Mouse (Mus musculus) CH12.LX (cell line): ENCODE results near the gene Dbx1. TPM values are rescaled to one million over a fixed set of nuclear protein-coding genes. Genes with fewer than 3 reads are reported as not detected.

Experiments
- DNase-seq: peaks from one replicate; pipeline ENCODE4 v3.0.0-alpha.2; 2013; ENCODE audit errors: extremely low read depth
- H3K27ac ChIP-seq: 2 replicates; pipeline ENCODE4 v1.5.1; 2012; ENCODE audit warnings: low read depth, mild to moderate bottlenecking, control low read depth, moderate library complexity; ENCODE audit not compliant: insufficient read depth
- H3K27me3 ChIP-seq: replicated peaks from 2 replicates; pipeline ENCODE3; 2012; ENCODE audit warnings: inconsistent platforms
- H3K36me3 ChIP-seq, 2 experiments: replicated peaks in 1 of 2; 2 replicates each; pipeline versions ENCODE3 to v1.6.1; 2012; ENCODE audit warnings: inconsistent platforms in 1 of 2, low read length in 1 of 2, mild to moderate bottlenecking in 1 of 2, mixed read lengths in 1 of 2, moderate library complexity in 1 of 2; ENCODE audit not compliant: control insufficient read depth in 1 of 2, insufficient read depth in 1 of 2
- H3K4me1 ChIP-seq, 2 experiments: 2 replicates each; pipeline ENCODE4 v1.6.1; 2012; ENCODE audit warnings: inconsistent platforms in 1 of 2, moderate library complexity in 1 of 2; ENCODE audit not compliant: insufficient read depth in 2 of 2, control insufficient read depth in 1 of 2
- H3K4me2 ChIP-seq: 2 replicates; pipeline ENCODE4 v1.6.1; 2012; ENCODE audit warnings: low read depth, mild to moderate bottlenecking, control low read depth; ENCODE audit not compliant: poor library complexity, insufficient read depth, severe bottlenecking
- H3K4me3 ChIP-seq, 3 experiments: fragments of 150-350 bp in 1 of 3; sonication (generic) in 1 of 3; replicated peaks in 1 of 3; 2 replicates each; pipeline versions ENCODE3 to v1.5.1; 2011 to 2012; ENCODE audit warnings: low read depth in 2 of 3, low read length in 2 of 3, mild to moderate bottlenecking in 2 of 3, moderate library complexity in 2 of 3, control low read depth in 1 of 3, improper control_type of control experiment in 1 of 3, inconsistent platforms in 1 of 3, mixed read lengths in 1 of 3; ENCODE audit not compliant: poor library complexity in 1 of 3
- H3K79me2 ChIP-seq: replicated peaks from 2 replicates; pipeline ENCODE4 v1.6.1; 2012; ENCODE audit warnings: mild to moderate bottlenecking, moderate library complexity; ENCODE audit not compliant: control insufficient read depth, poor library complexity, insufficient read depth, severe bottlenecking; ENCODE audit errors: extremely low read depth
- H3K9ac ChIP-seq: 2 replicates; pipeline ENCODE4 v1.6.1; 2012; ENCODE audit warnings: low read depth, mild to moderate bottlenecking, control low read depth, moderate library complexity; ENCODE audit not compliant: insufficient read depth
- H3K9me3 ChIP-seq: replicated peaks from 2 replicates; pipeline ENCODE3; 2012; ENCODE audit warnings: low read length, inconsistent platforms, mixed read lengths
- CHD1 ChIP-seq: IDR thresholded peaks from 2 replicates; pipeline ENCODE4 v1.6.1; 2012; ENCODE audit warnings: low read depth, low read length, improper control_type of control experiment, inconsistent platforms
- CHD2 ChIP-seq: IDR thresholded peaks from 2 replicates; pipeline ENCODE4 v1.6.1; 2011; ENCODE audit warnings: low read length, improper control_type of control experiment
- CTCF ChIP-seq, 2 experiments: IDR thresholded peaks in 1 of 2; conservative IDR thresholded peaks in 1 of 2; 2 replicates each; pipeline ENCODE4 v1.5.1; 2011 to 2012; ENCODE audit warnings: low read depth in 2 of 2, low read length in 2 of 2, improper control_type of control experiment in 1 of 2, inconsistent platforms in 1 of 2, mild to moderate bottlenecking in 1 of 2, moderate library complexity in 1 of 2
- ELF1 ChIP-seq: IDR thresholded peaks from 2 replicates; pipeline ENCODE4 v1.6.1; 2014; ENCODE audit warnings: low read depth, mild to moderate bottlenecking, inconsistent platforms, low read length, improper control_type of control experiment
- ETS1 ChIP-seq: conservative IDR thresholded peaks from 2 replicates; pipeline ENCODE4 v1.6.1; 2012; ENCODE audit warnings: low read depth, mild to moderate bottlenecking, inconsistent platforms, low read length, improper control_type of control experiment, moderate library complexity
- GABPA ChIP-seq: IDR thresholded peaks from 2 replicates; pipeline ENCODE4 v1.6.1; 2012; ENCODE audit warnings: low read depth, low read length, improper control_type of control experiment, inconsistent platforms; ENCODE audit not compliant: insufficient replicate concordance
- HCFC1 ChIP-seq: IDR thresholded peaks from 2 replicates; pipeline ENCODE4 v1.6.1; 2012; ENCODE audit warnings: low read depth, mild to moderate bottlenecking, inconsistent platforms, low read length, improper control_type of control experiment
- MAZ ChIP-seq: IDR thresholded peaks from 2 replicates; pipeline ENCODE4 v1.6.1; 2012; ENCODE audit warnings: low read depth, mild to moderate bottlenecking, inconsistent platforms, low read length, improper control_type of control experiment, moderate library complexity
- MEF2A ChIP-seq: IDR thresholded peaks from 2 replicates; pipeline ENCODE4 v1.6.1; 2014; ENCODE audit warnings: low read depth, mild to moderate bottlenecking, inconsistent platforms, low read length, improper control_type of control experiment, borderline replicate concordance
- MXI1 ChIP-seq: IDR thresholded peaks from 2 replicates; pipeline ENCODE4 v1.6.1; 2011; ENCODE audit warnings: mild to moderate bottlenecking, low read depth, low read length, improper control_type of control experiment
- MYC ChIP-seq: IDR thresholded peaks from 2 replicates; pipeline ENCODE4 v1.6.1; 2011; ENCODE audit warnings: low read depth, mild to moderate bottlenecking, improper control_type of control experiment, low read length
- PAX5 ChIP-seq: IDR thresholded peaks from 2 replicates; pipeline ENCODE4 v1.6.1; 2012; ENCODE audit warnings: low read length, inconsistent platforms, mixed read lengths
- POLR2A ChIP-seq: IDR thresholded peaks from 2 replicates; pipeline ENCODE4 v1.6.1; 2011; ENCODE audit warnings: low read depth, mild to moderate bottlenecking, improper control_type of control experiment, low read length
- RCOR1 ChIP-seq: conservative IDR thresholded peaks from 2 replicates; pipeline ENCODE4 v1.6.1; 2012; ENCODE audit warnings: low read depth, mild to moderate bottlenecking, inconsistent platforms, low read length, improper control_type of control experiment
- TCF12 ChIP-seq: IDR thresholded peaks from 2 replicates; pipeline ENCODE4 v1.6.1; 2014; ENCODE audit warnings: low read depth, mild to moderate bottlenecking, inconsistent platforms, low read length, improper control_type of control experiment
- UBTF ChIP-seq: IDR thresholded peaks from 2 replicates; pipeline ENCODE4 v1.6.1; 2012; ENCODE audit warnings: low read depth, mild to moderate bottlenecking, inconsistent platforms, low read length, improper control_type of control experiment, moderate library complexity
- USF1 ChIP-seq: IDR thresholded peaks from 2 replicates; pipeline ENCODE4 v1.6.1; 2014; ENCODE audit warnings: low read depth, mild to moderate bottlenecking, inconsistent platforms, low read length, improper control_type of control experiment
- ZC3H11A ChIP-seq: IDR thresholded peaks from 2 replicates; pipeline ENCODE4 v1.6.1; 2012; ENCODE audit warnings: low read depth, mild to moderate bottlenecking, inconsistent platforms, low read length, improper control_type of control experiment
- ZKSCAN1 ChIP-seq: IDR thresholded peaks from 2 replicates; pipeline ENCODE4 v1.6.1; 2012; ENCODE audit warnings: low read depth, inconsistent platforms, low read length, improper control_type of control experiment, borderline replicate concordance
- ZMIZ1 ChIP-seq: IDR thresholded peaks from 2 replicates; pipeline ENCODE4 v1.6.1; 2012; ENCODE audit warnings: low read depth, mild to moderate bottlenecking, inconsistent platforms, low read length, improper control_type of control experiment
- ZNF384 ChIP-seq: IDR thresholded peaks from 2 replicates; pipeline ENCODE4 v1.6.1; 2012; ENCODE audit warnings: low read depth, low read length, improper control_type of control experiment, inconsistent platforms
- dilution Hi-C: fragments of 300-500 bp; cut with MboI; formaldehyde crosslinking; loops from 2 replicates; pipeline ENCODE4 v1.14.3; 2020; ENCODE audit warnings: low sequenced_read_pairs; ENCODE audit not compliant: extremely low pct_unique_long_range_greater_than_20kb, extremely low pct_ligation_motif_present
- in situ Hi-C: fragments of 300-500 bp; cut with MboI; formaldehyde crosslinking; loops from 3 replicates; pipeline ENCODE4 v1.14.3; 2019; ENCODE audit warnings: low sequenced_read_pairs, low pct_ligation_motif_present, low pct_unique_long_range_greater_than_20kb, mixed read lengths
- polyA plus RNA-seq: library from polyadenylated mRNA; unstranded; fragments of >175 nt; gene quantifications from 2 replicates; pipeline ENCODE4 v1.2.1, GENCODE M21; 2012; ENCODE audit warnings: low read depth; ENCODE audit not compliant: insufficient read length
- total RNA-seq, 2 experiments: library from RNA; depleted of rRNA; stranded (reverse); fragments of 300-350 nt in 1 of 2; fragments of >200 nt in 1 of 2; gene quantifications; 2 replicates each; pipeline ENCODE4 v1.2.3; 2012 to 2014

The Dbx1 gene
- total and polyA plus RNA-seq, 3 experiments = 0.43 TPM; not detected in 2

- dilution Hi-C loops = no loop called here
- no peaks in the 10 kb centered on the region for H3K27me3 ChIP-seq
- H3K4me1 ChIP-seq = no peaks in the 10 kb centered on the region
- TF ChIP-seq GABPA (no peak), MAZ (no peak), TCF12 (no peak), PAX5 (no peak), ZC3H11A (no peak), UBTF (no peak), ETS1 (no peak), ZMIZ1 (no peak), USF1 (no peak), POLR2A (no peak), ELF1 (no peak), CTCF (conservative IDR thresholded peaks at IDR 0.05 in 1 of 2, IDR thresholded peaks at IDR 0.05 in 1 of 2; ENCODE audit: low read depth in 2 of 2, low read length in 2 of 2) (no peak), ZKSCAN1 (no peak)
- H3K9me3 ChIP-seq = no peaks in the 10 kb centered on the region
- H3K9ac ChIP-seq = no peak overlapping the region
- H3K4me3 ChIP-seq = no peak overlapping the region
- no peaks in the 10 kb centered on the region for H3K36me3 ChIP-seq
- in situ Hi-C loops = no loop called here
- no peak for DNase-seq
- H3K27ac ChIP-seq = no peak overlapping the region
- no peak overlapping the region for H3K4me2 ChIP-seq
- H3K79me2 ChIP-seq = no peaks in the 10 kb centered on the region
These were observed 53.5 kb downstream of the Dbx1 start for GRCm38 (mm10) chr7:49583176-49583575.

GRCm38 (mm10) chr7:49582551-49582950 is 54.1 kb downstream of the Dbx1 start:
- no peak overlapping the region for H3K27ac ChIP-seq
- no peak overlapping the region for H3K9ac ChIP-seq
- no peak overlapping the region for H3K4me2 ChIP-seq
- no peaks in the 10 kb centered on the region for H3K27me3 ChIP-seq
- no peaks in the 10 kb centered on the region for H3K79me2 ChIP-seq
- dilution Hi-C loops (no loop called here), in situ Hi-C loops (no loop called here)
- H3K9me3 ChIP-seq = no peaks in the 10 kb centered on the region
- no peaks in the 10 kb centered on the region for H3K36me3 ChIP-seq
- no peak overlapping the region for H3K4me3 ChIP-seq
- DNase-seq = no peak
- H3K4me1 ChIP-seq = no peaks in the 10 kb centered on the region
- no peak for TF ChIP-seq ZMIZ1
- no peak for TF ChIP-seq CHD2
- no peak for TF ChIP-seq MEF2A
- no peak for TF ChIP-seq MXI1
- TF ChIP-seq ZC3H11A = no peak
- TF ChIP-seq MYC = no peak
- TF ChIP-seq CHD1 = no peak
- no peak for TF ChIP-seq GABPA
- TF ChIP-seq HCFC1 = no peak
- no peak for TF ChIP-seq RCOR1
- no peak for TF ChIP-seq ZNF384
- TF ChIP-seq ETS1 = no peak
